Mouse (Mus musculus) forebrain, embryonic 11.5 days (tissue): ENCODE data around the gene Snai3. TPM values are rescaled to one million over a fixed set of nuclear protein-coding genes. Genes with fewer than 3 reads are reported as not detected.

ENCODE experiments used
- ATAC-seq: fragments of 200-750 bp; cut with Nextera tagmentation; replicated peaks from 2 replicates; pipeline ENCODE4 v1.8.0; 2017; ENCODE audit warnings: moderate TSS enrichment; ENCODE audit not compliant: low FRiP score
- DNase-seq: peaks from one replicate; pipeline ENCODE4 v3.0.0-alpha.2; 2017; ENCODE audit warnings: low spot score
- H3K27ac ChIP-seq: fragments of 300-500 bp; sonication (generic); 2 replicates; pipeline ENCODE4 v1.5.1; 2014; ENCODE audit warnings: low read depth, low read length
- H3K27me3 ChIP-seq: fragments of 300-500 bp; sonication (generic); 2 replicates; pipeline ENCODE4 v1.6.1; 2014; ENCODE audit warnings: mild to moderate bottlenecking, low read length, mixed read lengths; ENCODE audit not compliant: control insufficient read depth, insufficient read depth
- H3K36me3 ChIP-seq: fragments of 300-500 bp; sonication (generic); 2 replicates; pipeline ENCODE4 v1.6.1; 2014; ENCODE audit warnings: mild to moderate bottlenecking, low read length, moderate library complexity, mixed read lengths; ENCODE audit not compliant: control insufficient read depth, insufficient read depth
- H3K4me1 ChIP-seq: fragments of 300-500 bp; sonication (generic); replicated peaks from 2 replicates; pipeline ENCODE4 v1.6.1; 2014; ENCODE audit warnings: low read length, mixed read lengths; ENCODE audit not compliant: control insufficient read depth, insufficient read depth
- H3K4me2 ChIP-seq: fragments of 300-500 bp; sonication (generic); 2 replicates; pipeline ENCODE4 v1.6.1; 2014; ENCODE audit warnings: low read depth, mild to moderate bottlenecking, low read length, moderate library complexity, mixed read lengths; ENCODE audit not compliant: severe bottlenecking
- H3K4me3 ChIP-seq: fragments of 300-500 bp; sonication (generic); 2 replicates; pipeline ENCODE4 v1.5.1; 2014; ENCODE audit warnings: low read depth, low read length
- H3K9ac ChIP-seq: fragments of 300-500 bp; sonication (generic); 2 replicates; pipeline ENCODE4 v1.6.1; 2014; ENCODE audit warnings: low read length
- H3K9me3 ChIP-seq: fragments of 300-500 bp; sonication (generic); 2 replicates; pipeline ENCODE4 v1.6.1; 2016; ENCODE audit warnings: low read length, mixed read lengths; ENCODE audit not compliant: control insufficient read depth
- WGBS: fragments of 180-500 bp; shearing (Covaris S2); extraction: QIAGEN DNeasy Blood & Tissue Kit; methylation state at CpG from one replicate; pipeline ENCODE4 v1.1.7; 2014; 5-methylcytosine and 5-hydroxymethylcytosine counted together
- polyA plus RNA-seq: library from polyadenylated mRNA; unstranded; fragments of >200 nt; fragmentation: Nextera tagmentation; extraction: Ambion mirVana; gene quantifications from 2 replicates; pipeline ENCODE4 v1.2.1, GENCODE M21; 2014

Gene Snai3
- polyA plus RNA-seq, 1 experiment from 2014 or later, result not detected

- Histone ChIP-seq H3K9me3 (no peaks in the 10 kb centered on the region), H3K4me1 (no peaks in the 10 kb centered on the region), H3K9ac (no peak overlapping the region), H3K27ac (no peak overlapping the region), H3K4me2 (no peak overlapping the region), H3K36me3 (no peaks in the 10 kb centered on the region), H3K27me3 (no peaks in the 10 kb centered on the region), H3K4me3 (no peak overlapping the region)
- no peak for DNase-seq
- ATAC-seq, result no peak
- 81% methylated on average over 7 of the region's 7 CpGs for WGBS
These were observed 9.3 kb downstream of the Snai3 start for GRCm38 (mm10) chr8:122451161-122451703.

- WGBS, result 76% methylated on average over 3 of the region's 3 CpGs
- no peak overlapping the region for H3K9ac ChIP-seq
- no peaks in the 10 kb centered on the region for H3K27me3 ChIP-seq
- H3K9me3 ChIP-seq, result no peaks in the 10 kb centered on the region
- ATAC-seq (no peak), DNase-seq (no peak)
- H3K4me2 ChIP-seq, result no peak overlapping the region
- no peak overlapping the region for H3K4me3 ChIP-seq
- H3K4me1 ChIP-seq, result peaks cover 3% of the 10 kb centered on the region; the same call in 1 of the 2 replicates
- no peak overlapping the region for H3K27ac ChIP-seq
- no peaks in the 10 kb centered on the region for H3K36me3 ChIP-seq
These were observed 15.3 kb downstream of the Snai3 start for GRCm38 (mm10) chr8:122445203-122445602.

DNA sequence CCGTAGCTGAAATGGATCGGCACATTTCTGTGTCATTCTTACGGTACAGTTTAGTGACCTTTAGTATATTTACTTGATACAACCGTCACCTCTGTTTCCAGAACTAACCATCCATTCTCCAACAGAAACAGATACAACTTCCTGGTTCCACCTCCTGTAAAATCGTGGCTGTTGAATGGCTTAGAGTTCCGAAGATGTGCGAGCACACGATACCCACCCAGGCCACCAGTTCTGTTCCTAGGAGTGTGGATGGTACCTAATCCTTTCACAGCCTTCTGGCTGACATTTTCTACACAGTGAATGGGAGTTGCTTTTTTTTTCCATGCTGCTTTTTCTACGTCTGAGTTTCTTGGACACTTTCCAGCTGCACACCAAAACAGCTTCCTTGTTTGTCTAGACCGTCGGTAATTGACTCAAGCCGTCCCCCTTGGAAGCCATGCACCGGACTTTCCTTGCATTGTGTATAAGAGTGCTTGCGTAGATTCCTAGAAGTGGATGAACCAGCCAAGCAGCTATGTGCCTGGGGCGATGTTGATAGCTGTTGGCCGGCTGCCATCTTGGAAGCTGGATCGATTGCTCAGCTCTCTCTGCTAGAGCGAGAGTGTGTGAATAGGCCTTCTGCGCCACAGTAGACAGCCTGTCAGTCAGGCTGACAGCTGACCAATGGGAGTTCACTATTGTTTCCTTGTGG is 16.3 kb downstream of the Snai3 start:
- ATAC-seq, result peak; percentile 28
- Histone ChIP-seq H3K4me3 (peak overlapping the region; percentile 60), H3K9me3 (no peaks in the 10 kb centered on the region), H3K36me3 (no peaks in the 10 kb centered on the region; the same call in 1 of the 2 replicates), H3K27me3 (no peaks in the 10 kb centered on the region), H3K9ac (peak overlapping the region; percentile 75), H3K4me2 (peak overlapping the region; percentile 80), H3K4me1 (peaks cover 3% of the 10 kb centered on the region; the same call in 1 of the 2 replicates), H3K27ac (peak overlapping the region; percentile 95)
- DNase-seq, result peak; percentile 79
- WGBS, result 35% methylated on average over 19 of the region's 19 CpGs

GRCm38 (mm10) chr8:122443262-122444006 is 17.1 kb downstream of the Snai3 start, which contains the start of gene Mvd:
Gene Mvd (minus strand): TSS chr8:122443422.
- Histone ChIP-seq H3K9ac (peak within 1 kb of the TSS; percentile 75), H3K4me1 (peaks cover 3% of the 10 kb centered on the region; the same call in 1 of the 2 replicates), H3K9me3 (no peaks in the 10 kb centered on the region), H3K4me3 (peak within 1 kb of the TSS; percentile 60), H3K36me3 (no peaks in the 10 kb centered on the region; the same call in 1 of the 2 replicates), H3K27me3 (no peaks in the 10 kb centered on the region), H3K27ac (peak within 1 kb of the TSS; percentile 95), H3K4me2 (peak within 1 kb of the TSS; percentile 91)
- ATAC-seq (peak; percentile 99), DNase-seq (peak; percentile 99)
- WGBS, result under 1% methylated on average over 47 of the region's 47 CpGs

GRCm38 (mm10) chr8:122442781-122443180 is 17.8 kb downstream of the Snai3 start:
- Histone ChIP-seq H3K4me3 (peak overlapping the region; percentile 60), H3K4me2 (peak overlapping the region; percentile 91), H3K9me3 (no peaks in the 10 kb centered on the region), H3K36me3 (no peaks in the 10 kb centered on the region; the same call in 1 of the 2 replicates), H3K27ac (peak overlapping the region; percentile 13; the same call in 1 of the 2 replicates), H3K27me3 (no peaks in the 10 kb centered on the region), H3K4me1 (peaks cover 3% of the 10 kb centered on the region; the same call in 1 of the 2 replicates), H3K9ac (peak overlapping the region; percentile 70)
- ATAC-seq (peak; percentile 30), DNase-seq (no peak)
- WGBS, result 0% methylated on average over 12 of the region's 12 CpGs

- no peaks in the 10 kb centered on the region for H3K9me3 ChIP-seq
- H3K4me3 ChIP-seq, result peak overlapping the region; percentile 60
- H3K36me3 ChIP-seq, result no peaks in the 10 kb centered on the region; the same call in 1 of the 2 replicates
- 20% methylated on average over 7 of the region's 7 CpGs for WGBS
- H3K9ac ChIP-seq, result peak overlapping the region; percentile 70
- peaks cover 3% of the 10 kb centered on the region; the same call in 1 of the 2 replicates for H3K4me1 ChIP-seq
- H3K27me3 ChIP-seq, result no peaks in the 10 kb centered on the region
- H3K4me2 ChIP-seq, result peak overlapping the region; percentile 91
- no peak overlapping the region; the same call in 1 of the 2 replicates for H3K27ac ChIP-seq
- no peak for DNase-seq
- no peak for ATAC-seq
These were observed 18.2 kb downstream of the Snai3 start for GRCm38 (mm10) chr8:122442356-122442755.

DNA sequence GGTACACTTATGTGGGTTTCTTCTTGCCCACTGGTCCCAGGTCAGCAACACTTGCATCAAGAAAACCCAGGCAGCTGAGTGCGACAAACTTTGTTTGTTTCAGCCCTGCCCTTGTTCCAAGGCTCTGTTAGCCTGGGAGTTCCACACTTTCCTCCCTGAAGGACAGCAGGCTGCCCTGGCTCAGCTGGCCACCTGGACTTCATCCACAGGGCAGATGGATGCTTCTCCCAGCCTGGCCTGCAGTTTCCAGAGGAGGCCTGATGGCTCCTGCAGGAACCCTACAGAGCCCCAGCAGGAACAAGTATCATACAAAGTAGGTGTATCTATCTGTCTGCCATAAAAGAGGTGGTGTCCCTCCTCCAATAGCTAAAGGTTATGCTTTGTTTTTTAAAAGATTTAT is 19.2 kb downstream of the Snai3 start:
- ATAC-seq (no peak), DNase-seq (no peak)
- H3K27ac ChIP-seq, result no peak overlapping the region
- 88% methylated on average over 1 of the region's 1 CpGs for WGBS
- H3K4me1 ChIP-seq, result peaks cover 3% of the 10 kb centered on the region; the same call in 1 of the 2 replicates
- no peaks in the 10 kb centered on the region for H3K9me3 ChIP-seq
- H3K4me3 ChIP-seq, result no peak overlapping the region
- no peak overlapping the region for H3K4me2 ChIP-seq
- no peaks in the 10 kb centered on the region for H3K27me3 ChIP-seq
- no peaks in the 10 kb centered on the region; the same call in 1 of the 2 replicates for H3K36me3 ChIP-seq
- no peak overlapping the region for H3K9ac ChIP-seq

DNA sequence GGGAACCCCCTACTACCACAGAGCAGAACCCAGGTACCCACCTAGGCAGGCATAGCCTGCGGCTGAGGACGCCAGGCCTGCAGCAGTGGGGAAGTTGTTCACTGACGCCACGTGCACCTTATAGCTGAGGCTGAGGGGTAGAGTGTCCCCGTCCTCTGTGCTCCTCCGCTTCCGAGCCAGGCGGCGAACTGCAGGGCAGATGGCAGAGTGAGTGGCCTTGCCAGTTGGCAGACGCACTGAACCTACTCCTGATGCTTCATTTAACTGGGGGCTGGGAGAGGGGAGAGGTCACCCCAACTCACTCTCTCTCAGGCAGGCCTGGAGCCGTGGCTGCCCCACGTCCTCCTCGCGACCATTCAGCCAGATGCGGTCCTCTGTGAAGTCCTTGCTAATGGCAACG is 21.2 kb downstream of the Snai3 start:
- Histone ChIP-seq H3K36me3 (no peaks in the 10 kb centered on the region; the same call in 1 of the 2 replicates), H3K27me3 (no peaks in the 10 kb centered on the region), H3K9ac (no peak overlapping the region), H3K27ac (no peak overlapping the region), H3K4me2 (no peak overlapping the region), H3K9me3 (no peaks in the 10 kb centered on the region), H3K4me1 (peaks cover 3% of the 10 kb centered on the region; the same call in 1 of the 2 replicates), H3K4me3 (no peak overlapping the region)
- ATAC-seq (no peak), DNase-seq (no peak)
- 93% methylated on average over 16 of the region's 16 CpGs for whole genome bisulfite sequencing
